Mouse (Mus musculus) forebrain, embryonic 15.5 days (tissue): ENCODE measurements around the gene Amer2. TPM values are rescaled to one million over a fixed set of nuclear protein-coding genes. Genes with fewer than 3 reads are reported as not detected.
"Not testable (repeated sequence)": the region's sequence is repeated elsewhere in the genome, so short reads cannot be mapped to it uniquely, and the experiment has no call there.

Experiments
- ATAC-seq: fragments of 200-750 bp; cut with Nextera tagmentation; replicated peaks from 2 replicates; pipeline ENCODE4 v1.8.0; 2017; ENCODE audit warnings: mild to moderate bottlenecking, moderate TSS enrichment, moderate library complexity
- H3K27ac ChIP-seq: fragments of 300-500 bp; sonication (generic); replicated peaks from 2 replicates; pipeline ENCODE4 v1.5.1; 2015; ENCODE audit warnings: mild to moderate bottlenecking, inconsistent platforms
- H3K27me3 ChIP-seq: fragments of 300-500 bp; sonication (generic); 2 replicates; pipeline ENCODE4 v1.6.1; 2015; ENCODE audit warnings: inconsistent platforms
- H3K36me3 ChIP-seq: fragments of 300-500 bp; sonication (generic); 2 replicates; pipeline ENCODE4 v1.6.1; 2015; ENCODE audit warnings: mild to moderate bottlenecking, inconsistent platforms
- H3K4me1 ChIP-seq: fragments of 300-500 bp; sonication (generic); 2 replicates; pipeline ENCODE4 v1.6.1; 2015; ENCODE audit warnings: inconsistent platforms
- H3K4me2 ChIP-seq: fragments of 300-500 bp; sonication (generic); replicated peaks from 2 replicates; pipeline ENCODE4 v1.6.1; 2015; ENCODE audit warnings: mild to moderate bottlenecking, inconsistent platforms
- H3K4me3 ChIP-seq: fragments of 300-500 bp; sonication (generic); 2 replicates; pipeline ENCODE4 v1.5.1; 2015; ENCODE audit warnings: mild to moderate bottlenecking, inconsistent platforms
- H3K9ac ChIP-seq: fragments of 300-500 bp; sonication (generic); replicated peaks from 2 replicates; pipeline ENCODE4 v1.6.1; 2015; ENCODE audit warnings: mild to moderate bottlenecking, inconsistent platforms
- H3K9me3 ChIP-seq: fragments of 300-500 bp; sonication (generic); 2 replicates; pipeline ENCODE4 v1.6.1; 2016; ENCODE audit warnings: inconsistent platforms
- WGBS: fragments of 180-500 bp; shearing (Covaris S2); methylation state at CpG from one replicate; pipeline ENCODE4 v1.1.7; 2015; ENCODE audit warnings: mixed read lengths; 5-methylcytosine and 5-hydroxymethylcytosine counted together
- polyA plus RNA-seq: library from polyadenylated mRNA; unstranded; fragments of >200 nt; fragmentation: Nextera tagmentation; extraction: Ambion mirVana; gene quantifications from 2 replicates; pipeline ENCODE4 v1.2.1, GENCODE M21; 2015

The Amer2 gene
- 51.1 and 54.6 TPM in 2 replicates for polyA plus RNA-seq

DNA sequence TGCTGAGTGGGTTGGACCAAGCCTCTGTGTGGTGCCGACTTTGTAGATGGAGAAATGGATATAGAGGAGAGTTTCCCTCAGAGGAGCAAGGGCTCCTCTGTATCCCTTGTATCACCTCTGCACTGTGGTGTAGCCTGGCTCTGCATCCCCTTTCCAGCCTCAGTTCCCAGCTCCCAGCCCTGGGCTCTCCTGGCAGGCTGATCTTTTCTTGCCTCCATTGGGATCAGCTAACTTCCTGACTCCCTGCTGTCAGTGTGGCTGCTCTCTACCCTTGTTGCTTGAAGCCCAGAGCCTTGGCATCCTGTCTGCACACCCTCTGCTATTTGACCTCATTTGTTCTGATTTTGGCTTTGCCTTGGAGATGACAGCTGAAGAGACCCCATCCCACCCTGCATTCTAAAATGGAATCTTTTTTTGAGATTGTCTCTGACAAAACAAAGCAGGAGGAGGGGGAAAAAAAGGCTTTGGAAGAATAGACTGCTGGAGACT is at the start of gene Amer2:
Amer2 (plus strand) TSS at position 439 of the 489 bp plus-strand sequence.
- no peak within 1 kb of the TSS for H3K4me2 ChIP-seq
- WGBS: 44% methylated on average over 1 of the region's 1 CpGs
- no peak within 1 kb of the TSS for H3K4me3 ChIP-seq
- ATAC-seq: no peak
- peaks cover 19% of the 10 kb centered on the region for H3K4me1 ChIP-seq
- H3K27ac ChIP-seq: no peak within 1 kb of the TSS
- H3K9ac ChIP-seq: no peak within 1 kb of the TSS
- H3K36me3 ChIP-seq: no peaks in the 10 kb centered on the region
- no peaks in the 10 kb centered on the region for H3K9me3 ChIP-seq
- no peaks in the 10 kb centered on the region for H3K27me3 ChIP-seq

DNA sequence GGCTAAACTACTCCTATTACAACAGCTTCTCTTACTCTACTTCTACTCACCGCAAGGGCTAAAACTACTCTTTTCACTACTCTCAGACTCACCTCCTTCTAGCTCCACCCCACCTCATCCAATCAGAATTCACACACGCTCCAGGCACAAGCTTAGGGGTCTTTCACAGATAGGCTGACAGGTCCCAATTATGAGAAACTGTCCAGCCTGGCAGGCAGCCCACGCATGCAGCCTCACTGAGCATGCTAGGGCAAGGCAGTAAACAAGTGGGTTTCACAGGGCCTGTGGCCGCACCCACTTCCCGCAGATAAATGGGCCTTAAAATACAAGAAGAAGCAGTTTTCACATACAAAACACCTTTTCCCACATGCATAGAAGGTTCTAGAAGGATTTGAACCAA is 33.1 kb upstream of the Amer2 start:
- WGBS: 48% methylated on average over 5 of the region's 5 CpGs
- H3K36me3 ChIP-seq, H3K9ac ChIP-seq, H3K4me3 ChIP-seq, H3K27me3 ChIP-seq, H3K27ac ChIP-seq, H3K4me2 ChIP-seq, ATAC-seq, H3K9me3 ChIP-seq, H3K4me1 ChIP-seq: not testable (repeated sequence)

DNA sequence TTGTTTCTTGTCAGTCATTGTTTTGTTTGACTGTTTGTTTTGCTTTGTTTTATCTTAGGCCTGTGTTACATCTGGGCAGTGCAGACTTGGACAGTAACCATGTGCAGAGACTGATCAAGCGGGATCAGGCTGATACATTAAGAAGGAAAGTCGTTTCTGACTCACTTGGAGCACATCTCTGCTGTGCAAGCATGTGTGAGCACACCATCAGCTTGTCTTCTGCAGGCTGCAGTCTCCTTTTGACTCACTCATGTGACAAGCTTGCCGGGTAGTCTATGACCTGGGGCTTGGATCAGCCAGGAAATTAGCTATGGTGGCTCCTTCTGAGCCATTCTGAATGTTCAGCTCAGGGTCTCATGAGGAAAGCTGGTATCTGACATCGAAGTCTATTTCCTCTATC is 32.5 kb upstream of the Amer2 start:
- Histone ChIP-seq H3K36me3 (no peaks in the 10 kb centered on the region), H3K4me1 (no peaks in the 10 kb centered on the region), H3K27me3 (no peaks in the 10 kb centered on the region), H3K9me3 (no peaks in the 10 kb centered on the region), H3K9ac (no peak overlapping the region), H3K27ac (no peak overlapping the region), H3K4me2 (no peak overlapping the region), H3K4me3 (no peak overlapping the region)
- no peak for ATAC-seq
- WGBS: 82% methylated on average over 4 of the region's 4 CpGs

DNA sequence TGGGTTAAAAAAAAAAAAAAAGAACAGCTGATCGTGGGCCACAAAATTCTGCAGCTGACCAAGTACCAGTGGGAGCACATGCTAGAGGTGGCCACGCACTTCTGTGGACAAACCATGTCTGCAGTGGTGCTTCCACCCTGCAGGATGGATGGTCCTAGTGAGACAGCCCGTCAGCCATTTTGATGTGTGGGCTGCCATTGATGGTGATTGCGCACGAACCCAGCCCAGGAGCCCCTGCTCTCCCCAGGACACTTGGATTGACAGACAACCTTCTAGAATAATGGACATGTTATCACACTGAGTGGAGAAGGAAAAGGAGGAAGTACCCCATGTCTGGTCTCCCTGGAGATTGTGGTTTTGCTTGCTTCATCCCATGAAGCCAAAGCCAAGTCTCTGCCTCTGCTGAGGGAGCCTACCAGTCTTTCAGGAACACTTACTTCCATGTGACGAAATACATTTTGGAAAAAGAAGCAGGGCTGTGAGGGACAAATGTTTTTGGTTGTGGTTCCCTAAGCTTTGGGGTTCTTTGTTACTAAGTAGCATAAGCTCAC is 27.7 kb upstream of the Amer2 start:
- Histone ChIP-seq H3K27ac (no peak overlapping the region), H3K36me3 (no peaks in the 10 kb centered on the region), H3K9ac (no peak overlapping the region), H3K4me2 (no peak overlapping the region), H3K9me3 (no peaks in the 10 kb centered on the region), H3K27me3 (no peaks in the 10 kb centered on the region), H3K4me3 (no peak overlapping the region), H3K4me1 (no peaks in the 10 kb centered on the region)
- no peak for ATAC-seq
- 89% methylated on average over 6 of the region's 6 CpGs for WGBS

DNA sequence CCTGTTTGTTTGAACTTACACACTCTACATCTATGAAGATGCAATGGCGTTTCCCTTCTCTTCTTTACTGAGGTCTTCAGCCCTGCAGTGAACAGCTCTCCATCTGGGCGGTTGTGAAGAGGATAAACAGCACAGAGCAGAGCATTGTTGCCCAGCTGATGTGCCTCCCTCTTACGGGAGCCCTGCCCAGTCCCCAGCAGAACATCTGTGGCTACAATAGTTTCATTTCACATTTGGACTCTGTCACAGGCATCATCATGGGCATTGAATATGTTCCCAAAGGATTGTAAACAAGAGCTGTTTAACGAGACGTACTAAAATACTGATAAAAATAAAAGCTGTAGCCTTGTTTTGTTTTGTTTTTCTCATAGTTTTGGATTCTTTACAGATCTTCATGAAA is 14.7 kb upstream of the Amer2 start:
- no peaks in the 10 kb centered on the region for H3K27me3 ChIP-seq
- no peak overlapping the region for H3K4me3 ChIP-seq
- no peak for ATAC-seq
- peaks cover 14% of the 10 kb centered on the region for H3K4me1 ChIP-seq
- 74% methylated on average over 5 of the region's 5 CpGs for WGBS
- no peaks in the 10 kb centered on the region for H3K36me3 ChIP-seq
- H3K9me3 ChIP-seq: no peaks in the 10 kb centered on the region
- H3K4me2 ChIP-seq: no peak overlapping the region
- no peak overlapping the region for H3K9ac ChIP-seq
- no peak overlapping the region for H3K27ac ChIP-seq

DNA sequence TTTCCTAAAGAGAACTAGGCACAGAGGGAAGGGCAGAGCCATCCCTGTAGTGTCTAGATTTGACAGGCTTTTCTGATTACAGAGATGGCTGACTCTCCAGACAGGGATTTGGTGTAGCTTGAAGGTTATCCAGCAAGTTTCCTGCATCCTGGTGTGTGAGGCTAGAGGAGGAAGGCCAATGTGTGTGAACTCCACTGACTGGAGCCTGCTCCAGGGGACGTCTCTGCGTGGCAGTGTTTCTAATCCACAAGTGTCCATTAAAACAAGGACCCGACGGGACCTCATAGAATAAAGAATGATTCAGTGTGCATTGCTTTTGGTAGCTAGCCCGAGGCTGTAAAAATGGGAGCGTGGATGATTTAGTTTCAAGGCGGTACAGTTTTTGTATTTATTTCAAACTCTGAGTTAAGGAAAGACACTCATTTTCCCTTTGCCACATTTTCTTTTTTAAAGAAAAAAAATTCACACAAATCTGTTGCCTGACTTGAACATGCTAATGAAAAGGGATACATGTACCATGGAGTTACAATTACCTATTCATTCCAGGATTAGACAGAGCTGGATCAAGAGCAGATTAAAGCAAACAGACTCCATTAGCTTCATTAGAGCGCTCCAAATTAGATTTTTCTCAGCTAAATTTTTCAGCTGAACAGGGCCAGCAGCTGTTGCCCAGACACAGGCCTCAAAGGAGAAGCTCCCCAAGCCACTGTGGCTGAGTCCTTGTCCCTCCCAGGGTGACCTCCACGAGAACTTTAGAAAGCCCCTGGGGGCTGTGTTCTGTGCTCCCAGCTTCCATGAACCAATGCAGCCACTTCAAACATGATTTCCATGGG is 11.5 kb upstream of the Amer2 start:
- Histone ChIP-seq H3K9me3 (no peaks in the 10 kb centered on the region), H3K27ac (peak overlapping the region; percentile 58), H3K4me2 (no peak overlapping the region), H3K9ac (no peak overlapping the region), H3K4me1 (peaks cover 14% of the 10 kb centered on the region), H3K36me3 (no peaks in the 10 kb centered on the region), H3K4me3 (no peak overlapping the region), H3K27me3 (no peaks in the 10 kb centered on the region)
- WGBS: 3% methylated on average over 9 of the region's 9 CpGs
- ATAC-seq: no peak; the same call in 1 of the 2 replicates

DNA sequence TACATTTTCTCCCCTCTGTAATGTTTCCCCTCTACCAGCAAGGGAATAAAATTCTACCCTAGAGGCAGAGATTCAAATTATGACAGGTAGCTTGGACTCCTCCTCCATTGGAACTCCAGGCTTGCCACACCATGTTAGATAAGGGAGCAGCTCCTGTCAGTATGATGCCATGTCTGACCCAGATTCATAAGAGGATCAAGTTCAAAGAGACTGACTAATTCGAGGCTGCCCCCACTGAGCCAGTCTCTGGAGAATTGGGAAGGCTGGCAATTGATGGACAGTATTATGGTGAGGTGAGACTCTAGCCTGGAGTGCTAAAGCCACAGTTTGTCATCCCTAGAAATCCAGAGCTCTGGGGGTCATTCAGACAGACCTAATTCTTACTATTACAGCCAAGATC is 6.3 kb upstream of the Amer2 start:
- no peak for ATAC-seq
- Histone ChIP-seq H3K4me1 (peaks cover 17% of the 10 kb centered on the region), H3K9me3 (no peaks in the 10 kb centered on the region), H3K27me3 (no peaks in the 10 kb centered on the region), H3K4me2 (no peak overlapping the region), H3K9ac (no peak overlapping the region), H3K4me3 (no peak overlapping the region), H3K27ac (no peak overlapping the region), H3K36me3 (no peaks in the 10 kb centered on the region)
- 63% methylated on average over 1 of the region's 1 CpGs for WGBS

DNA sequence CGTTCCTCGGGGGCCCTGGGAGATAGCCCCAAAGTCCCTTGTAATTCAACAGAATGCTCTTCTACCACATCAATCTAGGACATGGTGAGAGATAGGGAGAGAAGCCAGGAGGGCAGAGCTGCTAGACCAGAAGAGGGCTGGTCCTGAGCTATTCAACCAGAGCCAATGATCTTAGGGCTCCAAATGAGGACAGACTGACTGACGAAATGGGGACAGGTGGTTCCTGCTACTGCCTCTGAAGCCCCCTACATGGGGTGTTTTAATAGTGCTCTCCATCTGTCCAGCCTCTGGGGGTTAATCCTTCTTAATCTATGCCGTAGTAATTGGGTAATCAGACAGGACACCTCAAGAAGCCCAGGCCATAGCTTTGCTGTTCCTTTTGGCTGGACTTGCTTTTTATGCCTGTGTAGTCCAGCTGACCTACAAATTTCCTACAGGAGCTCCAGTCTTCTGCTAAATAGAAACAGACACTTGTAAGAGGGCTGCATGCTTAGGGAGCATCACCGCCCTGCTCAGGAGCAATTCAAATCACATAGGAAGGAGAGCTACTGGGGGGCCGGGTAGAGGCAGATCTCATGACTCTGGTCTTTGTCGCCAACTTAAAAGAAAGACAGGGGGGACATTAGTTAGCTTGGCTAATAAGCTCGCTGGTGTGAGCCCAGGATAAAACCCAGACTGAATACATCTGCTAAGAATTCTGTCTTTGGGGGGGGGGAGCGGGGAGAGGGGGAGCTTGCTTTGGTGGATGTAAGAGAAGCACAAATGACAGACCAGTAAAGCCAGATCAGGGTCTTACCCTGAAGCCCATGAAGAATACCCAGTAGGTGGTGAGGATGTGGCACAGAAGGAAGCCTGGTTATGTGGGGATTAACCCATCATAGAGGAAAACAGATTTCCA is 4.0 kb upstream of the Amer2 start:
- peak; percentile 59; the same call in 1 of the 2 replicates for ATAC-seq
- Histone ChIP-seq H3K27ac (peak overlapping the region; percentile 27; the same call in 1 of the 2 replicates), H3K36me3 (no peaks in the 10 kb centered on the region), H3K9me3 (no peaks in the 10 kb centered on the region), H3K4me1 (peaks cover 10% of the 10 kb centered on the region), H3K27me3 (no peaks in the 10 kb centered on the region), H3K4me2 (no peak overlapping the region), H3K9ac (no peak overlapping the region), H3K4me3 (no peak overlapping the region)
- WGBS: 19% methylated on average over 9 of the region's 9 CpGs

DNA sequence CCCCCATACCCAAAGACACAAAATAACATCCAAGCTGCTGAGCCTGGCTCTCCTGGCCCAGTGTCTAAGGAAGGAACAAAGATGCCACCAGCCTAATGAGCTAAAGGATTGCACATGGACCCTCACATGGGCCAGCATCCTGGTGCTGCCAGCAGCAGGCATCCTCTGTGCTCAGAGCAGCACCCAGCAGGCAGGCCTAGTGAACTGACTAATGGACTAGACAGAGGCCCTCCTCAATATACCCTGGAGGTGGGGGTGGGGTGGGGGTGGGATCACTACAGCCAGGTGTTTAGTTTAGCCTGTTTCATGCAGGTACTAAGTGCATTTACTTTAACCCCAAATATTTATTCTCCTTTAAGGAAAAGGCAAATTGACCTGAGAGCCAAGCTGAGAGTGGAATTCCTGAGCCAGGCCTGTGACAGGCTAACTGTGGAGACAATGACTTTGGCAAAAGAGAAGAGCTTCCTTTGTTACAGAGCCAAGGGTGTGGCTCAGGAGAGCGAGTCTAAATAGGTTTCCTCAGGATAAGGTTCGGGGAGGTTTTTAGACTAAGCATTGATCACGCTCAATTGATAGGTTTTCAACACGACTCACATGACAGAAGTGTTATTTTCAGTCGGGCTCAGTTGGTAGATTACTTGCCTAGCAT is 3.3 kb upstream of the Amer2 start:
- 48% methylated on average over 5 of the region's 5 CpGs for WGBS
- H3K27me3 ChIP-seq: no peaks in the 10 kb centered on the region
- peak; percentile 44; the same call in 1 of the 2 replicates for ATAC-seq
- H3K27ac ChIP-seq: peak overlapping the region; percentile 27; the same call in 1 of the 2 replicates
- H3K9me3 ChIP-seq: no peaks in the 10 kb centered on the region
- H3K36me3 ChIP-seq: no peaks in the 10 kb centered on the region
- peaks cover 10% of the 10 kb centered on the region for H3K4me1 ChIP-seq
- H3K4me2 ChIP-seq: no peak overlapping the region
- H3K9ac ChIP-seq: no peak overlapping the region
- H3K4me3 ChIP-seq: no peak overlapping the region

DNA sequence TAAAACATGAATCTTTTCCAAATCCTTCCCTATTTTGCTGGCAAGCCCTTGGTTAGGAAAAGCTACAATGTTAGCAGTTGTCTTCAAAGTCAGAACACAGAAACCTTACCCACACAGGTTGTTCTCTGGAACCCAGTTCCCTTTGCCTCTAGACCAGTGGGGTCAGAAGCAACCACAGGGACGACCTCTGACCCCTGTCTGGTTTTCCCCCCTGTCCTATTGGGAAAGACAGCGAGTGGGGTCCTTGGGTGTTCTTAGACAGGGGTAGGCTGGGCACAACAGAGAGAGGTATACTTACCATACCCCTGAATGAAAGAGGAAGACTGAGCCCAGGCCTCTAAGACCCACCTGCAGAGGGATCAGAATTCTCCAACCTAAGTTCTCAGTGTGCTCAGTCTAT is 4.0 kb downstream of the Amer2 start:
- H3K4me3 ChIP-seq: peak overlapping the region; percentile 86; the same call in 1 of the 2 replicates

DNA sequence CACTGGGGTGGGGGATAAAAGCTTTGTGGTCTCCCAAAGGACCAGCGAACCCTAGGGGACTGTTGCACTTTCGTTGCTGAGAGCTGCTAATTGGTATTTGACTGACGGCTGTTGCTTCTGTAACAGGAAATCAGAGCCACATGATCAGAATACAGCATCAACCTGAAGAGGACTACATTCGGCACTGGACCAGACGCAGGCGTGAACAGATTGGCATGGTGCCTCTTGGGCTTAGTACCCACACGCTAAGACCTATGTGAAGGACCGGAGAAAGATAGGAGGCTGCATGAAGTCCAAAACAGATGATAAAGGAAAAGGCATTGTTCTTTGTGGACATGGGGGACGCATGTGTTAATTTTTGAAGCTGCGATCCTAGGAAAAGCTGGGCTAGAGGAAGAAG is 4.5 kb downstream of the Amer2 start:
- ATAC-seq: peak; percentile 47
- WGBS: 7% methylated on average over 10 of the region's 10 CpGs

More for the DNA sequence above, 4.0 kb downstream of the Amer2 start:
- Histone ChIP-seq H3K27ac (peak overlapping the region; percentile 98), H3K9ac (peak overlapping the region; percentile 99; the same call in 1 of the 2 replicates), H3K4me1 (peaks cover 35% of the 10 kb centered on the region), H3K27me3 (no peaks in the 10 kb centered on the region), H3K36me3 (no peaks in the 10 kb centered on the region), H3K4me2 (peak overlapping the region; percentile 92), H3K9me3 (no peaks in the 10 kb centered on the region)
- WGBS: 55% methylated on average over 2 of the region's 2 CpGs
- ATAC-seq: peak; percentile 9

More for the DNA sequence above, 4.5 kb downstream of the Amer2 start:
- no peaks in the 10 kb centered on the region for H3K36me3 ChIP-seq
- H3K4me3 ChIP-seq: peak overlapping the region; percentile 86
- no peaks in the 10 kb centered on the region for H3K9me3 ChIP-seq
- H3K4me1 ChIP-seq: peaks cover 39% of the 10 kb centered on the region
- H3K27ac ChIP-seq: peak overlapping the region; percentile 98
- H3K9ac ChIP-seq: peak overlapping the region; percentile 99
- peak overlapping the region; percentile 92 for H3K4me2 ChIP-seq
- H3K27me3 ChIP-seq: no peaks in the 10 kb centered on the region
